Mouse (Mus musculus) splenic B cell, adult 2 months (primary cell): ENCODE data around the gene Pde4d.

Experiments used
- DNase-seq: peaks from one replicate; pipeline ENCODE4 v3.0.0-alpha.2; 2011; ENCODE audit warnings: low read depth, low spot score
- H3K27me3 ChIP-seq: 2 replicates; pipeline ENCODE4 v1.6.1; 2012; ENCODE audit warnings: mild to moderate bottlenecking, low read length, moderate library complexity, mixed read lengths; ENCODE audit not compliant: control insufficient read depth, poor library complexity, insufficient read depth, severe bottlenecking
- H3K36me3 ChIP-seq: 2 replicates; pipeline ENCODE4 v1.6.1; 2012; ENCODE audit warnings: mild to moderate bottlenecking, low read length, moderate library complexity, mixed read lengths; ENCODE audit not compliant: control insufficient read depth, poor library complexity, insufficient read depth, severe bottlenecking

Pde4d gene

DNA sequence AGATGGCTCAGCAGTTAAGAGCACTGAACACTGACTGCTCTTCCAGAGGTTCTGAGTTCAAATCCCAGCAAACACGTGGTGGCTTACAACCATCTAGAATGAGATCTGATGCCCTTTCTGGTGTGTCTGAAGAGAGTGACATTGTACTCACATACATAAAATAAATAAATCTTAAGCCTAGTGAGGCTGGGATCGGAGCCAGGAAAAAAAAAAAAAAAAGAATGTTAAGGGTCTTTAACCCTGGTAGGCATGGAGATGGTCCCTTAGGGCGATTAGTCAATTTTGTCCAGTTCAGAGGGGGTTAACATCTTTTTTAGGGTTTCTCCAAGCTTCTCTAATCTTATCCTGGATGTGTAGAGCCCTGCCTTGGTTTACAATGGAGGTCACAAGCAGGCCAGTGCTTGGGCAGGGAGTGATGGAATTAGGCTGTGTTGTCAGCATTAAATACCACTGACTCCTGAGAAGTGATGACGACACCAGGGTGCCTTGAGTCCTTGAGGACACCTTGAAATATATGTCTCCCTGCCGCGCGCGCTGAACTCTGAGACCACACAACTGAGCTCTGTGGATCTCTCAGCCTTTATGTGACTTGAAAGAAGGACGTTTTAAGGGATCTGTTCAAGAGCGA lies 1181.8 kb downstream of the Pde4d start:
- H3K36me3 ChIP-seq = no peaks in the 10 kb centered on the region
- H3K27me3 ChIP-seq = no peaks in the 10 kb centered on the region
- no peak for DNase-seq

DNA sequence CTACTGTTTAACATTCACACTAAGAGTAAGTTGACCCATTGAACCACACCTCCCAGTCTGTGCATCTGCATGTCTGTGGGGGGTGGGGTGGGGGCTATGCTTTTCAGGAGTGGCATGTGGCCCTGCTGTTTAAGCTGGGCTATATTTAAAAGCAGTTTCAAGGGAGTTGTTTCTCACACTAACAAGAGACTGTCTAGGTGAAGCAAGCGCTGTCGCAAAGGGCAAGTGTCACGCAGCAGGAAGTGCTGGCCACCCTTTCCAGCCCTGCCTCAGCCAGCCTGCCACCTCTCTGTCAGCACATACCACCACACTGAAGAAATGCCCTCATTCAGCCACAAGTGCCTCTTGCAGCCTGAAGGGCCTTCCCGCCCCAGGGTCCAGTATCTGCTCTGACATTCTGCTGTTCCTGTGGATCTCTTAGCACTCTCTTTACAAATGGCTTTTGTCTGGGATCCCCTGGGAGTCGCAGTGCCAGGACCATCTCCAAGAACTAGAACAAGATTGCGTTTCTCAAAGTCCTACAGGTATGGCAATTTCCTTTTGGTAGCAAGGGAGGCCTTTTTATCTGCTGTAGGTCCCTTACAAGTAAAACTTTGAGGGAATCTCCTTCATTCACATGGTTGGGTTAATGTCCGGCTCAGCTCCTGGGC lies 1182.8 kb downstream of the Pde4d start:
- DNase-seq = no peak
- no peaks in the 10 kb centered on the region for H3K27me3 ChIP-seq
- H3K36me3 ChIP-seq = no peaks in the 10 kb centered on the region

DNA sequence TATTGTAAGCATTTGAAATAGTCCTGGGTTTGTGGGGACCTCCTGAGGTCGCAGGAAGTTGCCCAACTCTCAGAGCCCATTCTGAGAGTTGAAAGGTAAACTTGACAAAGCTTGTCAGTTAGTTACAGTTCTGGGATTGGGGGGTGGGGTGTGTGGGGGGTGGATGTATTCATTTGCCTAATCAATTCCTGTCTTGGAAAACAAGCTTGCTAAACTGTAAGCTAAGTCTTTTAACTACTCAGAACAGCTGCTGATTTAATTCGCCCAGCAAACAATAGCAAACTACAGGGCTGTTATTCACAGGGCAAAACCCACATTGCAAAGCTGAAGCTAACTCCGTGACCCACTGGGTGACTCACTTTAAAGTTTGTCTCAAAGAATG lies 1183.3 kb downstream of the Pde4d start:
- no peak for DNase-seq

DNA sequence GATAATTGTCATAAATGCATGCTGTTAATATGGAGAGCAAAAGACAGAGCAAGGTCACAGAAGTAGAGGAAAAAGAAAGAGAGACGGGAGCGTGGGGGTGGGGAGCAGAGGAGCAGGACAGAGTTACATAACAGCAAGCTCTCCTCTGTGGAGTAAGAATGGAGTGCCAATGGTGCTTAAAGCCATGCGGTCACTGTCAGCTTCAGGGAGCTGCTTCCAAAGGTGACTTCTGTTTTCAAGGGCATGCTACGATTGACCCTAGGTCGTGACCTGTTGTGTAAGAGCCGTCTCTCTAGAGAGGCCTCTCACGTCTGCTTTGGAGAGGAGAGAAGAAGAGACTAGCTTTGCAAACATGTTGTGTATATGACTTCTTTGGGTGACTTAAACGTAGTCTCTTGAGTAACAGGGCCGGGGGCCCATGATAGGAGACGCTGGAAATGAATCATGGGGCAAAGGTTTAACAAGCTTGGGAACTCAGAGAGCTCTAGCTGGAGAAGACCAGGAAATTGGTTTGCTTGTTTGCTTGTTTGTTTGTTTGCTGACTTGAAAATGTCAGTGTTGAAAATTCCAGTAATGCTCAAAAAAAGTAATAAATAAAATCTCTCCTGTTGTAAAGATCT lies 1186.3 kb downstream of the Pde4d start:
- Histone ChIP-seq H3K36me3 (no peaks in the 10 kb centered on the region), H3K27me3 (no peaks in the 10 kb centered on the region)
- no peak for DNase-seq

More for the DNA sequence above, 1183.3 kb downstream of the Pde4d start:
- no peaks in the 10 kb centered on the region for H3K27me3 ChIP-seq
- no peaks in the 10 kb centered on the region for H3K36me3 ChIP-seq

DNA sequence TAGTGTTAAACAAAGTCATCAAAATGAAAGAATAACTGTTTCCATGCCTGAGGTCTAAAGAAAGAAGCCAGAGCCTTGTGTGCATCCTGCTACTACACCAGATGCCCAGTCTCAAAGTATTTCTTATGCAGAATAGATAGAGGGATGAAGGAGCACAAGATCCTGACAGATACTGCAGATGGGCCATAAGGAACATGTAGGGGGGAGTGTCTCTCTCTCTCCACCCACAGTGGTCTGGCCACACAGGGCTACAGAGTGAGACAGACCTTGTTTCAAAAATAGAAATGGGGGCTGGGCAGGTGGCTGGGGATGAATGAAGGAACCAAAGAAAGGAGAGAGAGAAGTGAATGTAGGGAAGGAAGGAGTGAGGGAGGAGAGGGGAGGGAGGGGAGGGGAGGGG lies 1188.5 kb downstream of the Pde4d start:
- Histone ChIP-seq H3K36me3 (no peaks in the 10 kb centered on the region), H3K27me3 (no peaks in the 10 kb centered on the region)
- DNase-seq = no peak

DNA sequence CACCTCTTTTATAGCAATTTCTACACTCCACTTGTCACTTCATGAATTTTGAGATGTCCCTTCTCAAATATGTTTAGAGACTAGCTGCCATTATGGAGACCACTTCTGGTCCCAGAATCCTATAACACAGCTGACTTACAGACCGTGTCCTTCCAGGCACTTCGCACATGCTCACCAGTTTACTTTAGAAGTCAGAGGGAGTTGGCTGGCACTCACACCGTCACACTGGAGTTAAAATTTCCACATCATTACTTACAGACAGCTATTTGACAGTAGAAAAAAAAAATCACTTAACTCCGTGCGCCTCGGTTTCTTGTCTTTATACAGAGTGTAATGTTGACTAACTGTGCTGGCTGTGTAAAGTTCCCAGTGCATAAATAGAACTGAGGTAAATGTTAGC lies 1189.5 kb downstream of the Pde4d start:
- no peaks in the 10 kb centered on the region for H3K36me3 ChIP-seq
- no peaks in the 10 kb centered on the region for H3K27me3 ChIP-seq
- DNase-seq = no peak

DNA sequence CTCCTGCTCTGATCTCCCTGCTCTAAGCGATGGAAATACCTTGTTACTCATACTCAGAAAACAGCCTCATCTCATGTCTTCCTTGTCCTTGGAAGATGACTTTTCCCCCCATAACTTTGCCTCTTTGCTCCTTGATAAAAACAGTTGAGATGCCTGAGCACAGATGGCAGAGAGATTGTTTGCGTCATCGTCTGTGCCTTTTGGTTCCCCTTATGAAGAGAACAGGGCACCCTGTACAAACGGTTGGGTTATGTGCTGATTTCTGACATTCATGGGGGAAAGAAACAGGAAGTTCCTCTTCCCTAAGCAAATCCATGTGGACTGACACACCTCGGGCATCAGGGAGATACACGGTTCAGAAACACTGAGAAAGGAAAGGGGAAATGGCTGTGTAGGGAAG lies 1191.8 kb downstream of the Pde4d start:
- no peak for DNase-seq
- Histone ChIP-seq H3K27me3 (no peaks in the 10 kb centered on the region), H3K36me3 (no peaks in the 10 kb centered on the region)

DNA sequence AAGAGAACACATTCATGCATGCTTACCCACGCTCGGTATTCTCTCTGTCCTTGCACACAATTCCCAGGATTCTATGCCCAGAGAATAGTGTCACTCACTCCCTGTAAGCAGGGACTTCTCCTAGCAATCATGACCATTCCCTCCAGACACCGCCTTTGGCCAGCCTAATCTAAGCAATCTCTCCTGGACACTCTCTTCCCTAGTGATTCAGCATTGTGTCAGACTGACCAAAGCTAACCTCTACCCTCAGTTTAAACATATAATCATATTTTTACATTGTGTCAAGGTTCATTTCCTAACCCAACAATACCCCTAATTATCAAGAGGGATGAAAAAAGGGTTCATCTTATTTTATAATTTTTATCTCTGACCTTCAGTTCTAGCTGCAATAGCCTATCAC lies 1193.7 kb downstream of the Pde4d start:
- H3K27me3 ChIP-seq = no peaks in the 10 kb centered on the region
- H3K36me3 ChIP-seq = no peaks in the 10 kb centered on the region
- no peak for DNase-seq

DNA sequence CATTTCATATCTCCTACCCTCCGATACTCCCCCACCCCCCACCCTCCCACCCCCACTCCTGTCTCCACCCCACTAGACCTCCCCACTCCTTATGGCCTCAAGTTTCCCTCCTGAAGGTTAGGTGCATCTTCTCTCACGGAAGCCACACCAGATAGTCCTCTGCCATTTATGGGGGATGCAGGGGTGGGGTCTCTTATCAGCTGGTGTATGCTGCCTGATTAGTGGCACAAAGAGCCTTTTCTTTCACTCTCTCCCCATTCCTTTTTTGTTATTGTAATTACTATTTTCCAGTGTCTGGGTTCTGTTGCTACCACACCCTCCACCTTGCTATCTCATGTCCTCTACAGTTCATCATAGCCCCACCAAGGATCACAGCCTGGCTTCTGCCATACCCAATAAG lies 1194.3 kb downstream of the Pde4d start:
- no peak for DNase-seq
- Histone ChIP-seq H3K36me3 (no peaks in the 10 kb centered on the region), H3K27me3 (no peaks in the 10 kb centered on the region)

DNA sequence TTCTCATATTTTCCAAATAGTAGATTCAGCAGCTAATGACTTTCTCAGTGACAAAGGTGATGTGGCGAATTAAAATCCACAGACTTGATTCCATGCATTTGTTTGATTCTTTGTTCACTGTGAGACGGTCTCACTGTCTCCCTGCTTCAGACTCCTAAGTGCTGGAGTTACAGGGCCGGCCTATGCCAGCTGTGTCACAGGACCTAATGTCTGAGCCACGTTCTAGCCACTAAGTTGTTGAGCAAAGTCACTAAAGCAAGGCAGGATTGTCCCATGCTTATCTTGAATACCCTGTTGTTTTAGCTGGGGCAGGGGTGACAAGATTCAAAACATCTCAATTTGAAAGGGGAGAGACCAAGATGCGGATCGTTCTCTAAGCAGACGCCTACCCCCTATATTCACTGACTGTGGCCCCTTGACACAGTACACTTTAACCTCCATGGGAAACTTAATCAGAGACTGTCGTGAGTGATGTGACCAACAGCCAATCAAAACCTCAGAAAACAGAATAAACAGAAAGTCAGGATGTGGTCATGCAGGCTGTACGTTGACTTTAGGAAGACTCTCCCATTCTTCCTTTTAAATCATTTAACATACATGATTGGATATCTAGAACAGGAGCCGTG lies 1195.6 kb downstream of the Pde4d start:
- Histone ChIP-seq H3K27me3 (no peaks in the 10 kb centered on the region), H3K36me3 (no peaks in the 10 kb centered on the region)
- no peak for DNase-seq

DNA sequence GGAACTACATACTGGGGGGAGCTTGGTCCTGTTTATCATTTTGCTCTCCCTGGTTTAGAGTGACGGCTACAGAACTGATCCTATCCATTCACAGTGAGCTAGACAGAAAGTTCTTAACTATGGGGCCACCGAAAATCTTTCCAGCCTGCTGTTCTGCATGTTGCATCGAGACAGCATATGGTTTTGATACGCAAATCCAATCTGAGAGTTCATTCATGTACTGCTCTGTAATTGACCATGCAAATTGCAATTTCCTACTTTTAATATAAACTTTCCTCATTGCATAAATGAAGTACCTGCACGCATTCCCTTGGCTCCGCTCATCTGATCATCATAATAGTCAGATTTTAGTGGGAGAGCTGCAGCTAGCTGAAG lies 1196.1 kb downstream of the Pde4d start:
- H3K27me3 ChIP-seq = no peaks in the 10 kb centered on the region
- H3K36me3 ChIP-seq = no peaks in the 10 kb centered on the region
- DNase-seq = no peak

DNA sequence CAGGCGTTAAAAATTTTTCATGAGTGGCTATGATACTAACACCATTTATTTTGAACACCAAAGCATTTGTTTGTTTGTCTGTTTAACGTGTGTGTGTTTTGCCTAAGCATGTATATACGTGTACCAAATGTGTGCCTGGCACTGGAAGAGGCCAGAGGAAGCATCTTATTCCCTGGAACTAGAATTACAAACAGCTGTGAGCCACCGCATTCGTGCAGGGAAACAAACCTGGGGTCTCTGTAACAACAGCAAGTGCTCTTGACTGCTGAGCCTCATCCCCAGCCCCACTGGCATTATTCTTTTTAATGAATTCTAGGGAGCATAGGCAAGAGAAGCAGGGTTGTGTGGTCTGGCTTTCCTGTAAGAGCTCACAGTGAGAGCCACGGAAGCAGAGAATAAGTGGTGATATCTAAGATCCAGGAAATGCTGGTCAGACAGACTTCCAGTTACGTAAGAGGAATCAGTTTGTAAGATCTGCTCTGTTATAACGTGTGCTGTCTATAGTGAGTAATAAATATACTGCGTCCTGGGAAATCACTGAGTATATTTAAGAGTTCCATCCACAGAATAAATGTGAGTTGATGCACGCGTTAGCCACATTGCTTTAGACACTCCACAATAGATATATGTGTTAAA lies 1197.0 kb downstream of the Pde4d start:
- Histone ChIP-seq H3K27me3 (no peaks in the 10 kb centered on the region), H3K36me3 (no peaks in the 10 kb centered on the region)
- no peak for DNase-seq

DNA sequence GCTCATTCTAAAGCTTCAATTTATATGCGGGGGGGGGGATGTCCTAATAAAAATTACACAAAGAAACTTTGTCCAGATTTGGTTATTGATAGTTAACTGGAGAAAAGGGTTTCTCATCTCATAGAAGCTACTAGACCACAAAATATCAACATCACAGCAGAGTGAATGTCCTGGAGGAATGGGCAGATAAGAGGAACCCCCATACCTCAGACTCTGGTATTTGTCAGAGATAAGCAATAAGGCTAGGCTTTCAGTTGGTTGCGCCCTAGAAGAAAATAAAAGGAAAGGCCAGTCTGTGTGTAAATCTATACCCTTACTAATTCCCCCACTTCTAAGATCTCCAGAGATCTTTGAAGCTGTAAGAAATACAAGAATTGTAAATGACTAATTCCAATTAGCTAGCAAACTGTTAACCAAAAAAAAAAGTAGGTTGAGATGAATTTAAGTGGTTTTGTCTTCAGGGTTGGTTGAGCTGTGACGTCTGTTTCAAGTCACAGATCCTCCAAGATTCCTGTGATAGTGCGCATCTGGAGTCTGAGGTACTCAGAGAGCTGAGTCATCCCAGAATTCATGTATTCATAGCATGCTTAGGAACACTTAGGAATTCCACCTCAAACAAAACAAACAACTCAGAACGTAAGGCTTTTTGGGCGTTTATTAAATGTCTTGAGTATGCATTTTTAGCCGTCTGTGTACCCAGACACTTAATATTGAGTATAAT lies 1197.9 kb downstream of the Pde4d start:
- Histone ChIP-seq H3K27me3 (no peaks in the 10 kb centered on the region), H3K36me3 (no peaks in the 10 kb centered on the region)
- no peak for DNase-seq

DNA sequence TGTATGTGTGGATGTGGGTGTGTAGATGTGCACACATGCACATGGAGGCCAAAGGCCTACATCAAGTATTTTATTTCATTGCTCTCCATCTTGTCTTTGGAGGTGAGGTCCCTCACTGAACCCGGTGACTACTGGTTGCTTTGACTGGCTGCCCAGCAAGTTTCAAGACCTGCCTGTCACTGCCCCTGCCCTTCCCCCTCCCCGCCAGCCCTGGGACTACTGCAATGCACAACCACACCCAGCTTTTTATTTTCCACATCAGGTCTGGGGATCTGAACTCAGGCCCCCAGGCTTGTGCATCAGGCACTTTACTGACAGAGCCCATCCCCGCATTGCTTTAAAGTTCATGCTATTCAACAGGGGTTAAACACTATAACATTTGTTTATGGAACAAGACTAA lies 1198.6 kb downstream of the Pde4d start:
- Histone ChIP-seq H3K36me3 (no peaks in the 10 kb centered on the region), H3K27me3 (no peaks in the 10 kb centered on the region)
- no peak for DNase-seq
